Mouse (Mus musculus): ENCODE data around the gene Ppm1b. TPM values are rescaled to one million over a fixed set of nuclear protein-coding genes. Genes with fewer than 3 reads are reported as not detected.

The Ppm1b gene
- polyA plus RNA-seq, 1 experiment from 2014 or later, result 82.2 TPM

DNA sequence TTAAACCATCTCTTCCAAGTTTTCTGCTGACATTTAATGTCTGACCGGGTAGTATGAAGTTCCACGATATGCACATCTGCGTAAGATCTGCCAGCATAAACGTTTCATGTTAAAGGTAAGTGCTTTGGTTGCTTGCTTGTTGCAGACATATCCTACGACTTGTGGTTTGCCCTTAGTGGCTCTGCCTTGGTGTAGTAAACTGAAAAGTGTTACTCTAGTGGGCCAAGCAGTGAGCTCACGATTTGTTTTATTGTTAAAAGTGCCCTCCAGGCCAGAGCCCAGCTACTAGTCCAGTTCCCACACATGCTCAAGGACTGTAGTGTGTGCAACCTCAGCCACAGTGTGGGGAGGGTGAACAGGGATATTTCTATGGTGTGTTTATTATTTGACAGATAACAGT lies 69.9 kb downstream of the Ppm1b start:
- Histone ChIP-seq H3K27me3 (replicated peaks) (no peaks in the 10 kb centered on the region), H3K4me3 (replicated peaks) (no peak overlapping the region), H3K9ac (replicated peaks) (no peak overlapping the region), H3K27ac (replicated peaks) (no peak overlapping the region), H3K9me3 (replicated peaks) (no peaks in the 10 kb centered on the region), H3K4me2 (no peak overlapping the region), H3K36me3 (no peaks in the 10 kb centered on the region), H3K4me1 (0 out of 2 replicates have a peak, but pooled peaks cover 3% of the 10 kb centered on the region)
- WGBS, result 96% methylated on average over 6 of the region's 6 CpGs
- ATAC-seq (ENCODE audit: low FRiP score), result no peak

DNA sequence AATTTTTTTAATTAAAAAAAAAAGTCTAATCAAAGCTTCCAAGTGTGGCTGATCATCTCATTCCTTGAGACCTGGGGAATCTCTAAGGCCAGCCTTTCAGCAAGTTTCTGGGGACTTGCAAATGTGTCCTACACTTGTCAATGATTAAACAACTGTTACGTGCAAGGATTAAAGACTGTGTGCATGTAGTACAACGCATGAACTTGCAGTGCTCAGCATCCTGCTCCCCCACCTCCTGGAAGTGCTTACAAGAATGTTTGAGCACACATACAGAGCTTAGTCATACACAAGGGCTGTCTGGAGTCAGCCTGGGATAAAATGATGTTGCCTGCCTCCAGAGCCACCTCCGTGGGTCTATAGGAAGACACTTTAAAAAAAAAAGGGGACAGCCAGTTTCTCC lies 70.7 kb downstream of the Ppm1b start:
- H3K36me3 ChIP-seq, result no peaks in the 10 kb centered on the region
- no peak overlapping the region for H3K9ac ChIP-seq (replicated peaks)
- H3K4me1 ChIP-seq, result 0 out of 2 replicates have a peak, but pooled peaks cover 3% of the 10 kb centered on the region
- WGBS, result 81% methylated on average over 3 of the region's 3 CpGs
- H3K9me3 ChIP-seq (replicated peaks), result no peaks in the 10 kb centered on the region
- H3K4me2 ChIP-seq, result no peak overlapping the region
- no peak overlapping the region for H3K27ac ChIP-seq (replicated peaks)
- no peaks in the 10 kb centered on the region for H3K27me3 ChIP-seq (replicated peaks)
- no peak overlapping the region for H3K4me3 ChIP-seq (replicated peaks)
- ATAC-seq (ENCODE audit: low FRiP score), result no peak

DNA sequence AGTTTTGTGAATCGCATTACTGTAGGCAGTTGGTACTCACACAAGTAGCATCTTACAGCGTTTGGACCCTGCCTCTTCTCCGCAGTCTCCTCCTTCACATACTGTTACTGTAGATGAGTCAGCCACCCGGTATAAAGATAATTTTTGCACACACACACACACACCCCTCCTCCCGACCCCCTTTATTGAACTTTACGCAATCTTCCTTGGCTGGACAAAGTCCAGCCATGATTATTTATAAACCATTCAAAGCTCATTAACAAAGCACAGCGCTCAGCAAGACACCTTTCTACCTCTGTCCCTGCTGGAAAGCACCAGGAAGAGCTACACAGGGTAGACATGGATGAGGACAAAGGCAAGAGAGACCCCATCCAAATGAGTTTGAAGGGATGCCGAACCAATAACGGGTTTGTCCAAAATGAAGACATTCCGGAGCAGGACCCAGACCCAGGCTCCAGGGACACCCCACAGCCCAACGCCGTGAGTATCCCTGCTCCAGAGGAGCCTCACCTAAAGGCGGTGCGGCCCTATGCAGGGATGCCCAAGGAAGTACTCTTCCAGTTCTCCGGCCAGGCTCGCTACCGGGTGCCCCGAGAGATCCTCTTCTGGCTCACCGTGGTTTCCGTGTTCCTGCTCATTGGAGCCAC lies 71.7 kb downstream of the Ppm1b start, which contains the start of gene Slc3a1:
Gene Slc3a1 (plus strand): TSS at position 284 of the 647 bp plus-strand sequence.
- no peak within 1 kb of the TSS for H3K27ac ChIP-seq (replicated peaks)

DNA sequence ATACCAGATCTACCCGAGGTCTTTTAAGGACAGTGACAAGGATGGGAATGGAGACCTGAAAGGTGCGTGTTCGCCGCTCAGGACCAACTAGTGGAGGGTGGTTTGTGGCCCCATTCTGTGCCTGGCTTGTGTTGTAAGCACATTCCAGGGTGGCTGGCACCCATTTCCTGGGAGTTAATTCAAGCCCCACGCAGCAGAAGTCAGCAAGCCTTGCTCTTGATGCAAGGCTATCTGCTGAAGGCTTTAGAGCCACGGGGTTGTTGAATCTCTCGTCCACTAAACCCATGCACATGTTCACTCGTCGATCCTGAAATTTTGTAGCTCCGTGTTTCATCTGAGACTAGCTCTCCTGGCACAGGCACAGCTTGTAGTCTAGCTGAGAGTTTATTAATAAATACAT lies 72.3 kb downstream of the Ppm1b start:
- Histone ChIP-seq H3K36me3 (no peaks in the 10 kb centered on the region), H3K27me3 (replicated peaks) (no peaks in the 10 kb centered on the region), H3K9me3 (replicated peaks) (no peaks in the 10 kb centered on the region), H3K4me2 (no peak overlapping the region), H3K27ac (replicated peaks) (no peak overlapping the region), H3K4me3 (replicated peaks) (no peak overlapping the region), H3K9ac (replicated peaks) (no peak overlapping the region), H3K4me1 (no peaks in the 10 kb centered on the region)
- 95% methylated on average over 10 of the region's 10 CpGs for WGBS
- no peak for ATAC-seq (ENCODE audit: low FRiP score)

More for the DNA sequence above, 71.7 kb downstream of the Ppm1b start, which contains the start of gene Slc3a1:
- H3K4me2 ChIP-seq, result no peak within 1 kb of the TSS
- no peaks in the 10 kb centered on the region for H3K27me3 ChIP-seq (replicated peaks)
- 0 out of 2 replicates have a peak, but pooled peaks cover 2% of the 10 kb centered on the region for H3K4me1 ChIP-seq
- H3K4me3 ChIP-seq (replicated peaks), result no peak within 1 kb of the TSS
- no peaks in the 10 kb centered on the region for H3K9me3 ChIP-seq (replicated peaks)
- ATAC-seq (ENCODE audit: low FRiP score), result no peak
- H3K36me3 ChIP-seq, result no peaks in the 10 kb centered on the region
- no peak within 1 kb of the TSS for H3K9ac ChIP-seq (replicated peaks)
- WGBS, result 89% methylated on average over 20 of the region's 20 CpGs

- no peak overlapping the region for H3K27ac ChIP-seq (replicated peaks)
- 86% methylated on average over 5 of the region's 5 CpGs for WGBS
- H3K9me3 ChIP-seq (replicated peaks), result no peaks in the 10 kb centered on the region
- no peaks in the 10 kb centered on the region for H3K36me3 ChIP-seq
- no peak overlapping the region for H3K4me3 ChIP-seq (replicated peaks)
- no peaks in the 10 kb centered on the region for H3K4me1 ChIP-seq
- H3K9ac ChIP-seq (replicated peaks), result no peak overlapping the region
- no peaks in the 10 kb centered on the region for H3K27me3 ChIP-seq (replicated peaks)
- H3K4me2 ChIP-seq, result no peak overlapping the region
- ATAC-seq (ENCODE audit: low FRiP score), result no peak
These were observed 74.1 kb downstream of the Ppm1b start for GRCm38 (mm10) chr17:85030651-85031050.

DNA sequence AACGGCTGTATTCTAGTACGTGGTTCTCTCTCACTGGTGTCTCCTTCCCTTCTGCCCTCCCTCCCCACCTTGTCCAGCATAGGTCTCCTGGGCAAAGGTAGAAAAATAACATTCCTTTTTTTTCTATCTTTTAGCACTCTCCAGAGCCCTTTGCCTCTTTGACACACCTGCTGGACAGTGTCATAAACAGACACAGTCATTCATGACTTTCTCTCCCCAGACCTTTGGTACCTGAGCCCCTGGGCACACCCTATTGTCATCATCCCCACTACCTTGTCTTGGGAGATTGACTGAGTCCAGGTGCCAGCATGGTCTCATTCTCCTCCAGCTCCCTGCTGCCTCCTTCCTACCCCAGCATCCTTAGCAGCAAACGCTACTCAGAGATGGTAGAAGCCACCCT lies 76.5 kb downstream of the Ppm1b start:
- Histone ChIP-seq H3K27me3 (replicated peaks) (no peaks in the 10 kb centered on the region), H3K4me2 (no peak overlapping the region), H3K9ac (replicated peaks) (no peak overlapping the region), H3K9me3 (replicated peaks) (no peaks in the 10 kb centered on the region), H3K27ac (replicated peaks) (no peak overlapping the region), H3K36me3 (no peaks in the 10 kb centered on the region), H3K4me3 (replicated peaks) (no peak overlapping the region), H3K4me1 (no peaks in the 10 kb centered on the region)
- ATAC-seq (ENCODE audit: low FRiP score), result no peak
- 82% methylated on average over 3 of the region's 3 CpGs for WGBS

DNA sequence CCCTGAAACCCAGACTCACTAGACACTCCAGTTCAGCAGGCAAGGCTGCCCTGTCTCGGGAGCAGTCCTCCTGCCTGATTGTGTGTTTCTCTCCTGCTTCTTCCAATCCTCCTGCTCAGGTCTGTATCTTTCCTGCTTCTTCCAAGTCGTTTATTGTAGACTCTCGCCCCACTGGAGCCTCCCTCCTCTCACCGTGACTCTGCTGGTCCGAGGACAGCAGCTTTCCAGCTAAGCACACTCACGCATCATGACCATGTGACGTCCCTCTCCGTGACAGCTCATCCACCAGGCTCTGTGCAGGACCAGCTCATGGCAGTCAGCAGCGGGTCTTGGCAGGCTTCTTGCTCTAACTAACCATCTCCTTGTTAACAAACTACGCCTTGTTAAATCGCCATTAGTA lies 77.5 kb downstream of the Ppm1b start:
- 70% methylated on average over 11 of the region's 11 CpGs for WGBS
- Histone ChIP-seq H3K27me3 (replicated peaks) (no peaks in the 10 kb centered on the region), H3K36me3 (no peaks in the 10 kb centered on the region), H3K4me1 (no peaks in the 10 kb centered on the region), H3K9ac (replicated peaks) (no peak overlapping the region), H3K4me3 (replicated peaks) (no peak overlapping the region), H3K27ac (replicated peaks) (no peak overlapping the region), H3K9me3 (replicated peaks) (no peaks in the 10 kb centered on the region), H3K4me2 (no peak overlapping the region)
- ATAC-seq (ENCODE audit: low FRiP score), result no peak

DNA sequence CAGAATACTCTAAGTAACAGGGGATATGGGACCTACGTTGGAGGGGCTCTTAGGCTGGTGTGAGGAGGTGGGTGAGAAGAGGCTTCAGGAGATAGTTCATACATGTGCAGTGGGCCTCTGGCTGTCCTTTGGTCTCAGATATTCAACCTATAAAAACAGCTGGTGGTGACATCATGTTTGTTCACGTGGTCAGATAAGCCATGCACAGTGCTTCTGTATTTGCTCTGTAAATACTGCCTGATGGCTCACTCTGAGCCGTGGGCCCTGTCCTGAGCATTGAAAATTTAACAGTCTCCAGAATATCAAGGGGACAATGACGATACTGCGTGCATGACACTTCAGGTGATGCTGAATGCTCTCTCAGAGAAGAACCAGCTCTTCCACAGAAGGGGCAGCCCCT lies 81.3 kb downstream of the Ppm1b start:
- ATAC-seq (ENCODE audit: low FRiP score), result no peak
- Histone ChIP-seq H3K4me2 (no peak overlapping the region), H3K9ac (replicated peaks) (no peak overlapping the region), H3K36me3 (no peaks in the 10 kb centered on the region), H3K4me3 (replicated peaks) (no peak overlapping the region), H3K27me3 (replicated peaks) (no peaks in the 10 kb centered on the region), H3K27ac (replicated peaks) (no peak overlapping the region), H3K9me3 (replicated peaks) (no peaks in the 10 kb centered on the region), H3K4me1 (no peaks in the 10 kb centered on the region)
- 90% methylated on average over 5 of the region's 5 CpGs for WGBS

DNA sequence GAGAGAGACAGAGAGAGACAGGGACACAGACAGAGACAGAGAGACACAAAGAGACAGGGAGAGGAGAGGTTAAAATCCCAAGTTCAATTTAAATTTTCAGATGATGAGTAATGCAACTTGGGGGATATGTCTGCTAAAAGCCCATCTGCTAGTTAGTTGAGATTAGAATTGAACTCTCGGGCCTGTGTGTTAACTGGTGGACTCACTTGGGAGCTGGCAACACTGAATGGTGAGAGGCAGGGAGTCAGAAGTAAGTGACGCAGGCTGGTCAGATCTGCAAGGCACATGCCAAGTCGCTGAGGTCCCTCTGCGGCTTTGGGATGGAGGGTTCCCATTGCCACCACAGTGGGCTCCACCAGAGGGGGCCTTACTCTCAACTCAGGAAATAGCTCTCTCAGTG lies 81.8 kb downstream of the Ppm1b start:
- Histone ChIP-seq H3K9ac (replicated peaks) (no peak overlapping the region), H3K36me3 (no peaks in the 10 kb centered on the region), H3K9me3 (replicated peaks) (no peaks in the 10 kb centered on the region), H3K4me2 (no peak overlapping the region), H3K27me3 (replicated peaks) (no peaks in the 10 kb centered on the region), H3K27ac (replicated peaks) (no peak overlapping the region), H3K4me1 (no peaks in the 10 kb centered on the region), H3K4me3 (replicated peaks) (no peak overlapping the region)
- 88% methylated on average over 4 of the region's 4 CpGs for WGBS
- no peak for ATAC-seq (ENCODE audit: low FRiP score)

DNA sequence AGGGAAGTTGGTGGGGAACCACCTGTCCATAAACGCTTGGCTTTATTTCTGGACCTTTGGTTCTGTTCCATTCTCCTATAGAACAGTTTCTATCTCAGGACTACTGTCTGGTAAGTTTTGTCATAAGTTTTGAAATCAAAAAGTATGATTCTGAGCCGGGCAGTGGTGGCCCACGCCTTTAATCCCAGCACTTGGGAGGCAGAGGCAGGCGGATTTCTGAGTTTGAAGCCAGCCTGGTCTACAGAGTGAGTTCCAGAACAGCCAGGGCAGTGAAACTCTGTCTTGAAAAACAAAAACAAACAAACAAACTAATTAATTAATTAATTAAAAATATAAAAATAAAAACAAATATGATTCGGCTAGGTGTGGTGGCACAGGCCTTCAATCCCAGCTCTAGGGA lies 82.2 kb downstream of the Ppm1b start:
- Histone ChIP-seq H3K4me3 (replicated peaks) (no peak overlapping the region), H3K9me3 (replicated peaks) (no peaks in the 10 kb centered on the region), H3K4me1 (no peaks in the 10 kb centered on the region), H3K9ac (replicated peaks) (no peak overlapping the region), H3K27ac (replicated peaks) (no peak overlapping the region), H3K27me3 (replicated peaks) (no peaks in the 10 kb centered on the region), H3K36me3 (no peaks in the 10 kb centered on the region), H3K4me2 (no peak overlapping the region)
- no peak for ATAC-seq (ENCODE audit: low FRiP score)
- 93% methylated on average over 5 of the region's 5 CpGs for WGBS

GRCm38 (mm10) chr17:85040913-85041312 lies 84.4 kb downstream of the Ppm1b start:
- no peaks in the 10 kb centered on the region for H3K4me1 ChIP-seq
- ATAC-seq (ENCODE audit: low FRiP score), result no peak
- no peaks in the 10 kb centered on the region for H3K9me3 ChIP-seq (replicated peaks)
- no peak overlapping the region for H3K27ac ChIP-seq (replicated peaks)
- H3K4me3 ChIP-seq (replicated peaks), result no peak overlapping the region
- H3K9ac ChIP-seq (replicated peaks), result no peak overlapping the region
- H3K36me3 ChIP-seq, result no peaks in the 10 kb centered on the region
- 69% methylated on average over 7 of the region's 7 CpGs for WGBS
- H3K27me3 ChIP-seq (replicated peaks), result no peaks in the 10 kb centered on the region
- no peak overlapping the region for H3K4me2 ChIP-seq

GRCm38 (mm10) chr17:85042419-85042818 lies 85.9 kb downstream of the Ppm1b start:
- Histone ChIP-seq H3K9me3 (replicated peaks) (no peaks in the 10 kb centered on the region), H3K4me1 (no peaks in the 10 kb centered on the region), H3K36me3 (no peaks in the 10 kb centered on the region), H3K27me3 (replicated peaks) (no peaks in the 10 kb centered on the region), H3K4me3 (replicated peaks) (no peak overlapping the region), H3K27ac (replicated peaks) (no peak overlapping the region), H3K9ac (replicated peaks) (no peak overlapping the region), H3K4me2 (no peak overlapping the region)
- WGBS, result 69% methylated on average over 6 of the region's 6 CpGs
- no peak for ATAC-seq (ENCODE audit: low FRiP score)

All from neural tube, embryonic 15.5 days (tissue).